Comparison of ENCODE assay signal across 9 mouse cellular contexts in genomic region chr17:57029691-57030090, GRCm38 (mm10). TPM values are rescaled to one million over a fixed set of nuclear protein-coding genes. Genes with fewer than 3 reads are reported as not detected.
DNase-seq lines count a peak whose midpoint lies in the region; ATAC-seq and TF ChIP-seq lines count a peak whose summit lies in the region.
"Had no signal": no experiment of that assay in that cellular context is flagged by ENCODE, and none has a peak within 500 bp of the region (broad histone marks: within the 10 kb centered on the region; RNA-seq: fewer than 3 reads in every experiment).

No protein-coding gene starts in this region.

- no peaks in the 10 kb centered on the region for H3K27me3 ChIP-seq in forebrain, postnatal 0 days (ENCODE audit: insufficient read depth, low read length)
- no peaks in the 10 kb centered on the region for H3K27me3 ChIP-seq in neural tube, embryonic 12.5 days (replicated peaks)

- H3K27ac ChIP-seq in forebrain, postnatal 0 days (ENCODE audit: low read depth, low read length), result no peak overlapping the region
- H3K27ac ChIP-seq in neural tube, embryonic 12.5 days, result no peak overlapping the region

- H3K4me1 ChIP-seq in forebrain, postnatal 0 days (ENCODE audit: insufficient read depth), result peaks cover 10% of the 10 kb centered on the region
- peaks cover 18% of the 10 kb centered on the region for H3K4me1 ChIP-seq in neural tube, embryonic 12.5 days

- peak overlapping the region; percentile 98 for H3K9ac ChIP-seq in forebrain, postnatal 0 days
- H3K9ac ChIP-seq in neural tube, embryonic 12.5 days, result peak overlapping the region; percentile 99

- no peaks in the 10 kb centered on the region for H3K9me3 ChIP-seq in forebrain, postnatal 0 days (ENCODE audit: low read length)
- H3K9me3 ChIP-seq in neural tube, embryonic 12.5 days, result no peaks in the 10 kb centered on the region

- H3K36me3 ChIP-seq in forebrain, postnatal 0 days (ENCODE audit: insufficient read depth), result peaks cover 34% of the 10 kb centered on the region
- H3K36me3 ChIP-seq in neural tube, embryonic 12.5 days, result peaks cover 43% of the 10 kb centered on the region

- peak overlapping the region; percentile 11; the same call in 1 of the 2 replicates for H3K4me3 ChIP-seq in forebrain, postnatal 0 days (ENCODE audit: low read depth, low read length)
- H3K4me3 ChIP-seq in neural tube, embryonic 12.5 days, result peak overlapping the region; percentile 92

- peak overlapping the region; percentile 91 for H3K4me2 ChIP-seq in forebrain, postnatal 0 days (ENCODE audit: low read depth)
- H3K4me2 ChIP-seq in neural tube, embryonic 12.5 days (replicated peaks), result peak overlapping the region; percentile 95

- WGBS in forebrain, postnatal 0 days, result 53% methylated on average over 8 of the region's 8 CpGs
- 40% methylated on average over 8 of the region's 8 CpGs for WGBS in neural tube, embryonic 12.5 days

- no peak for TF ChIP-seq CTCF in forebrain, postnatal 0 days (IDR thresholded peaks at IDR 0.05; ENCODE audit: low read depth)

- DNase-seq in adrenal gland, postnatal 10 days, result peak; percentile 49
- DNase-seq in adrenal gland, postnatal 25 days, result no peak
- DNase-seq in Muller cell, postnatal 12 days (ENCODE audit: inconsistent ontology term), result peak; percentile 23
- DNase-seq in forebrain, postnatal 0 days, result no peak
- peak; percentile 26 for DNase-seq in kidney, postnatal 14 days
- DNase-seq in layer of hippocampus, postnatal 10 days (ENCODE audit: low spot score in 2 of 2), result no peak
- no peak for DNase-seq in cerebellum, adult 8-10 months

- no peak for ATAC-seq in forebrain, postnatal 0 days
- no peak for ATAC-seq in neural tube, embryonic 12.5 days (ENCODE audit: low FRiP score, low read depth)

RNA-seq across cellular contexts. Expression of gene Khsrp, which starts 1.6 kb away (rescaled TPM):
- total RNA-seq in adrenal gland, postnatal 10 days (2021), result 10 to 100 TPM; 90.4 to 99.1 TPM
- total RNA-seq in adrenal gland, postnatal 25 days (2021), result 94.9 and 115 TPM in 2 replicates
- total RNA-seq in forebrain, postnatal 0 days (2014; rRNA removed), result 49.5 and 65.5 TPM in 2 replicates
- 22.6 and 27.0 TPM in 2 replicates for polyA plus RNA-seq in forebrain, postnatal 0 days (2015; fragmentation: Nextera tagmentation; extraction: Ambion mirVana)
- polyA plus RNA-seq in neural tube, embryonic 12.5 days (2016; fragmentation: Nextera tagmentation; extraction: Ambion mirVana), result 53.1 and 55.8 TPM in 2 replicates
- total RNA-seq in layer of hippocampus, postnatal 10 days (2021), result 100 to 1,000 TPM; 105 to 116 TPM

RNA-seq across cellular contexts. Expression of gene Slc25a41, which starts 11.8 kb away (rescaled TPM):
- total RNA-seq in adrenal gland, postnatal 10 days (2021), result not detected
- total RNA-seq in adrenal gland, postnatal 25 days (2021), result not detected in 2 replicates
- not detected in 2 replicates for total RNA-seq in forebrain, postnatal 0 days (2014; rRNA removed)
- polyA plus RNA-seq in forebrain, postnatal 0 days (2015; fragmentation: Nextera tagmentation; extraction: Ambion mirVana), result not detected in 2 replicates
- polyA plus RNA-seq in neural tube, embryonic 12.5 days (2016; fragmentation: Nextera tagmentation; extraction: Ambion mirVana), result 0.25 TPM in 1 of 2 replicates, not detected in the other
- not detected for total RNA-seq in layer of hippocampus, postnatal 10 days (2021)
- polyA plus RNA-seq: large intestine, adult 2 months had no signal

RNA-seq across cellular contexts. Expression of gene Gm17949, which starts 18.4 kb away (rescaled TPM):
- total RNA-seq in adrenal gland, postnatal 10 days (2021), result under 1 TPM; 0.21 to 0.33 TPM
- 0.64 TPM in 1 of 2 replicates, not detected in the other for total RNA-seq in adrenal gland, postnatal 25 days (2021)
- not detected in 2 replicates for total RNA-seq in forebrain, postnatal 0 days (2014; rRNA removed)
- polyA plus RNA-seq in forebrain, postnatal 0 days (2015; fragmentation: Nextera tagmentation; extraction: Ambion mirVana), result 0.28 and 0.34 TPM in 2 replicates
- 0.28 and 0.33 TPM in 2 replicates for polyA plus RNA-seq in neural tube, embryonic 12.5 days (2016; fragmentation: Nextera tagmentation; extraction: Ambion mirVana)
- total RNA-seq in layer of hippocampus, postnatal 10 days (2021), result under 1 TPM in 1 of 2 experiments, not detected in 1; 0.41 TPM
- polyA plus RNA-seq: large intestine, adult 2 months had no signal

RNA-seq across cellular contexts. Expression of gene Gtf2f1, which starts 18.6 kb away (rescaled TPM):
- 10 to 100 TPM; 43.0 to 44.8 TPM for total RNA-seq in adrenal gland, postnatal 10 days (2021)
- 46.1 and 55.3 TPM in 2 replicates for total RNA-seq in adrenal gland, postnatal 25 days (2021)
- total RNA-seq in forebrain, postnatal 0 days (2014; rRNA removed), result 59.1 and 63.1 TPM in 2 replicates
- 76.8 and 83.0 TPM in 2 replicates for polyA plus RNA-seq in forebrain, postnatal 0 days (2015; fragmentation: Nextera tagmentation; extraction: Ambion mirVana)
- polyA plus RNA-seq in neural tube, embryonic 12.5 days (2016; fragmentation: Nextera tagmentation; extraction: Ambion mirVana), result 71.2 and 76.7 TPM in 2 replicates
- total RNA-seq in layer of hippocampus, postnatal 10 days (2021), result 10 to 100 TPM; 45.0 to 47.4 TPM

RNA-seq across cellular contexts. Expression of gene Crb3, which starts 29.2 kb away (rescaled TPM):
- total RNA-seq in adrenal gland, postnatal 10 days (2021), result 1 to 10 TPM; 2.0 to 3.9 TPM
- 1.4 TPM in 1 of 2 replicates, not detected in the other for total RNA-seq in adrenal gland, postnatal 25 days (2021)
- total RNA-seq in forebrain, postnatal 0 days (2014; rRNA removed), result 2.0 and 4.0 TPM in 2 replicates
- polyA plus RNA-seq in forebrain, postnatal 0 days (2015; fragmentation: Nextera tagmentation; extraction: Ambion mirVana), result 2.4 and 3.5 TPM in 2 replicates
- 1.1 and 1.2 TPM in 2 replicates for polyA plus RNA-seq in neural tube, embryonic 12.5 days (2016; fragmentation: Nextera tagmentation; extraction: Ambion mirVana)
- total RNA-seq in layer of hippocampus, postnatal 10 days (2021), result 1 to 10 TPM in 1 of 2 experiments, under 1 TPM in 1; 0.45 to 1.1 TPM

Comparison
In these comparisons a context has a peak if more than half of its experiments do, and no peak if none do; other contexts are left out.
1. DNase-seq: peak in adrenal gland, postnatal 10 days (single experiment), Muller cell, postnatal 12 days (single experiment) and kidney, postnatal 14 days (single experiment); none in adrenal gland, postnatal 25 days (single experiment), forebrain, postnatal 0 days (single experiment), layer of hippocampus, postnatal 10 days (0 of 2) and cerebellum, adult 8-10 months (single experiment).